Mouse (Mus musculus) embryonic facial prominence, embryonic 10.5 days (tissue): ENCODE measurements at regions not wholly inside any gene's neighbourhood (a gene's known extent, or its start where the extent isn't known, plus 50 kb on each side); places are given as distances from the start of the nearest gene placed in this dataset.

ENCODE experiments used
- DNase-seq: peaks from one replicate; pipeline ENCODE4 v3.0.0-alpha.2; 2017; ENCODE audit warnings: low spot score
- H3K27ac ChIP-seq: fragments of 300-500 bp; sonication (generic); replicated peaks from 2 replicates; pipeline ENCODE4 v1.5.1; 2016; ENCODE audit warnings: mild to moderate bottlenecking
- H3K27me3 ChIP-seq: fragments of 300-500 bp; sonication (generic); replicated peaks from 2 replicates; pipeline ENCODE4 v1.6.1; 2016; ENCODE audit warnings: low read depth, mild to moderate bottlenecking; ENCODE audit not compliant: poor library complexity, severe bottlenecking
- H3K36me3 ChIP-seq: fragments of 300-500 bp; sonication (generic); replicated peaks from 2 replicates; pipeline ENCODE4 v1.6.1; 2016; ENCODE audit warnings: mild to moderate bottlenecking, moderate library complexity
- H3K4me1 ChIP-seq: fragments of 300-500 bp; sonication (generic); 2 replicates; pipeline ENCODE4 v1.6.1; 2016
- H3K4me3 ChIP-seq: fragments of 300-500 bp; sonication (generic); 2 replicates; pipeline ENCODE4 v1.5.1; 2016; ENCODE audit warnings: mild to moderate bottlenecking, moderate library complexity
- H3K9me3 ChIP-seq: fragments of 300-500 bp; sonication (generic); 2 replicates; pipeline ENCODE4 v1.6.1; 2016; ENCODE audit warnings: mild to moderate bottlenecking
- WGBS: fragments of 180-500 bp; shearing (Covaris S2); methylation state at CpG from one replicate; pipeline ENCODE4 v1.1.7; 2016; 5-methylcytosine and 5-hydroxymethylcytosine counted together

DNA sequence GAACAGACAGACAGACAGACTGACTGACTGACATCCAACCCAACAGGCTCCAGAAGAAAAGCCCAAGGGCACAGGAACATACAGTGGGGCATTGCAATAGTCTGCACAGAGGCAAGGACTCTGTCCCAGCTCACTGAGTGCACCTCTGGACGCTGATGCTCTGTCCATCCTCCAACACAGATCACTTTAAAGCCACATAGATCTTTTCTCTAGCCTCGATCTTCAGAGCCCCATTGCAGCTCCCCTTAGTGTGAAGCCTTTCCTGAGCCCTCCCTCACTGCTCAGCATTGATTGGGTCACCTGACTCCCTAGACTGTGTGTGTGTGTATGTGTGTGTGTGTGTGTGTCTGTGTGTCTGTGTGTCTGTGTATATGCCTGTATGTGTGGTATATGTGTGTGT, 218.2 kb upstream of the Srrm4 start:
- H3K9me3 ChIP-seq: no peaks in the 10 kb centered on the region
- no peak for DNase-seq
- H3K27ac ChIP-seq: peak overlapping the region; percentile 72
- 42% methylated on average over 2 of the region's 2 CpGs for WGBS
- H3K4me3 ChIP-seq: no peak overlapping the region
- no peaks in the 10 kb centered on the region for H3K36me3 ChIP-seq
- peaks cover 12% of the 10 kb centered on the region; the same call in 1 of the 2 replicates for H3K4me1 ChIP-seq
- H3K27me3 ChIP-seq: no peaks in the 10 kb centered on the region

GRCm38 (mm10) chr5:116809001-116809759, 217.6 kb upstream of the Srrm4 start:
- H3K4me3 ChIP-seq: no peak overlapping the region
- WGBS: 25% methylated on average over 17 of the region's 17 CpGs
- no peaks in the 10 kb centered on the region for H3K36me3 ChIP-seq
- H3K27ac ChIP-seq: peak overlapping the region; percentile 72
- no peaks in the 10 kb centered on the region for H3K9me3 ChIP-seq
- DNase-seq: peak; percentile 62
- no peaks in the 10 kb centered on the region for H3K27me3 ChIP-seq
- H3K4me1 ChIP-seq: peaks cover 12% of the 10 kb centered on the region; the same call in 1 of the 2 replicates

DNA sequence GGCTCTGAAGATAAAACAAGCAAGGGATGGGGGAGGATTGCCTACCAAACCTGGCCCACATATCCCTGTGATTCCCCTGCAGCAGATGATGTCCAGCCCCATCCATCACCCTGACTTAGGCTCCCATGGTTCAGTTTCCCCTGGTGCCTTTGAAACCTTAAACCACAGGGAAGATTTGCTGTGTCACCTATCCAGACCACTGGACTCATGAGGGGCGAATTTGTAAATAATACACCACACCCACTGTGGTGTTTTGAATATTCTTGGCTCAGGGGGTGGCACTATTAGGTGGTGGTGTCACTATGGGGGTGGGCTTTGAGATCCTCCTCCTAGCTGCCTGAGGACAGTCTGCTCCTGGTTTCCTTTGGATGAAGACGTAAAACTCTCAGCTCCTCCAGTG, 205.8 kb upstream of the Srrm4 start:
- 57% methylated on average over 2 of the region's 2 CpGs for WGBS
- no peak for DNase-seq
- H3K27ac ChIP-seq: no peak overlapping the region

GRCm38 (mm10) chr5:116795169-116795568, 203.6 kb upstream of the Srrm4 start:
- no peaks in the 10 kb centered on the region for H3K9me3 ChIP-seq
- 71% methylated on average over 5 of the region's 5 CpGs for WGBS
- no peak for DNase-seq
- no peak overlapping the region for H3K27ac ChIP-seq
- H3K27me3 ChIP-seq: no peaks in the 10 kb centered on the region
- H3K36me3 ChIP-seq: no peaks in the 10 kb centered on the region
- no peak overlapping the region for H3K4me3 ChIP-seq
- 0 out of 2 replicates have a peak, but pooled peaks cover 3% of the 10 kb centered on the region for H3K4me1 ChIP-seq

More for the DNA sequence above, 205.8 kb upstream of the Srrm4 start:
- no peak overlapping the region for H3K4me3 ChIP-seq
- 0 out of 2 replicates have a peak, but pooled peaks cover 3% of the 10 kb centered on the region for H3K4me1 ChIP-seq
- H3K9me3 ChIP-seq: no peaks in the 10 kb centered on the region
- no peaks in the 10 kb centered on the region for H3K36me3 ChIP-seq
- no peaks in the 10 kb centered on the region for H3K27me3 ChIP-seq

GRCm38 (mm10) chr5:116790419-116790818, 198.8 kb upstream of the Srrm4 start:
- H3K27ac ChIP-seq: no peak overlapping the region
- H3K4me3 ChIP-seq: no peak overlapping the region
- WGBS: 79% methylated on average over 8 of the region's 8 CpGs

GRCm38 (mm10) chr5:116789859-116790258, 198.2 kb upstream of the Srrm4 start:
- no peak for DNase-seq
- no peaks in the 10 kb centered on the region for H3K27me3 ChIP-seq
- no peak overlapping the region for H3K4me3 ChIP-seq
- no peaks in the 10 kb centered on the region for H3K36me3 ChIP-seq
- no peak overlapping the region for H3K27ac ChIP-seq
- WGBS: 87% methylated on average over 9 of the region's 9 CpGs
- no peaks in the 10 kb centered on the region for H3K9me3 ChIP-seq
- no peaks in the 10 kb centered on the region for H3K4me1 ChIP-seq

More at GRCm38 (mm10) chr5:116790419-116790818, 198.8 kb upstream of the Srrm4 start:
- no peaks in the 10 kb centered on the region for H3K27me3 ChIP-seq
- no peaks in the 10 kb centered on the region for H3K36me3 ChIP-seq
- DNase-seq: no peak
- H3K9me3 ChIP-seq: no peaks in the 10 kb centered on the region
- no peaks in the 10 kb centered on the region for H3K4me1 ChIP-seq

GRCm38 (mm10) chr5:116776450-116776849, 184.8 kb upstream of the Srrm4 start:
- H3K9me3 ChIP-seq: no peaks in the 10 kb centered on the region
- no peak overlapping the region for H3K4me3 ChIP-seq
- 55% methylated on average over 2 of the region's 2 CpGs for WGBS
- no peak overlapping the region for H3K27ac ChIP-seq
- DNase-seq: no peak
- H3K27me3 ChIP-seq: no peaks in the 10 kb centered on the region
- H3K36me3 ChIP-seq: no peaks in the 10 kb centered on the region
- H3K4me1 ChIP-seq: no peaks in the 10 kb centered on the region

DNA sequence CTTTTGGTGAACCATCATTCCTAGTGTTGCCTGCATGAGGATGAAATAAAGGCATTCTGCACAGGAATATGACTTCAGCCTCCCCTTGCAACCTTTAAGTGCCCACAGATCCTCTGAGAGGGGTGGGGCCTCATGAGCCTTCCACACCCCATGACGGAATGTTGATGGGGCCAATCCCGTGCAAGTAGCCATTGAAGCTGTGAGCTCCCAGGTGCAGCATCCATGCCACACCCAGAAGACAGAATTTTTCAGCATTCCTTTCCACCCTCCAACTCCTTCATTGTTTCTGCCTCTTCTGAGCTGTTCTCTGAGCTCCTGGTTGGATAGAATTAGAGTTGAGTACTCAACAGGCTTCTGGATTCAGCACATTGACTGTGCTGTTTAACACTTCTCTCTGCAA, 174.6 kb upstream of the Srrm4 start:
- Histone ChIP-seq H3K4me3 (no peak overlapping the region), H3K27me3 (no peaks in the 10 kb centered on the region), H3K9me3 (peaks cover 15% of the 10 kb centered on the region; the same call in 1 of the 2 replicates), H3K4me1 (no peaks in the 10 kb centered on the region), H3K27ac (no peak overlapping the region), H3K36me3 (no peaks in the 10 kb centered on the region)
- no peak for DNase-seq
- 78% methylated on average over 2 of the region's 2 CpGs for WGBS

GRCm38 (mm10) chr5:116761323-116761722, 169.7 kb upstream of the Srrm4 start:
- Histone ChIP-seq H3K4me3 (no peak overlapping the region), H3K4me1 (no peaks in the 10 kb centered on the region), H3K9me3 (peaks cover 15% of the 10 kb centered on the region; the same call in 1 of the 2 replicates), H3K36me3 (no peaks in the 10 kb centered on the region), H3K27me3 (no peaks in the 10 kb centered on the region), H3K27ac (no peak overlapping the region)
- WGBS: 90% methylated on average over 6 of the region's 6 CpGs
- DNase-seq: no peak

- no peak overlapping the region for H3K4me3 ChIP-seq
- peak; percentile 9 for DNase-seq
- no peak overlapping the region for H3K27ac ChIP-seq
- H3K4me1 ChIP-seq: no peaks in the 10 kb centered on the region
- no peaks in the 10 kb centered on the region for H3K36me3 ChIP-seq
- H3K27me3 ChIP-seq: no peaks in the 10 kb centered on the region
- WGBS: 86% methylated on average over 14 of the region's 14 CpGs
- peaks cover 1% of the 10 kb centered on the region; the same call in 1 of the 2 replicates for H3K9me3 ChIP-seq
These were observed 167.1 kb upstream of the Srrm4 start for GRCm38 (mm10) chr5:116758687-116759086.

GRCm38 (mm10) chr5:116752941-116753340, 161.3 kb upstream of the Srrm4 start:
- Histone ChIP-seq H3K36me3 (no peaks in the 10 kb centered on the region), H3K4me3 (no peak overlapping the region), H3K9me3 (no peaks in the 10 kb centered on the region), H3K27me3 (no peaks in the 10 kb centered on the region), H3K27ac (no peak overlapping the region), H3K4me1 (no peaks in the 10 kb centered on the region)
- no peak for DNase-seq
- WGBS: 79% methylated on average over 2 of the region's 2 CpGs

DNA sequence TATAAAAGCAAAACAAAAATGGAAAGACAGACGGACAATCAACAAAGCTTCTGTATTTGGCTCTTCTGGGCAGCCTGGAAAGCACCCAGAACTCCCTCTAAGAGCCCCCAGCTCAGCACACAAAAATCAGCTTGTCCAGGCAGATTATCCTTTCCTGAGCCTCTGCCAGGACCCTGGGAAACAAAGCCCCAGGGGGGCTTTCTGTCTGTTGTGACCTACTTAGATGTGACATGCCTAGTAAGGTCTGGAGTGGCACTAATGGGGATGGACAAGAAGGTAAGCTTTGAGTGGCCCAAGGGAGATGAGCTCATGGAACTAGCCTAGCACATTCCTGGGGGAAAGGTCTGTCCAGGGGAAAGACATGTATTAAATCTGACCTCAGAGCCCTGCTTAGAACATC, 160.5 kb upstream of the Srrm4 start:
- Histone ChIP-seq H3K27me3 (no peaks in the 10 kb centered on the region), H3K27ac (no peak overlapping the region), H3K4me1 (no peaks in the 10 kb centered on the region), H3K36me3 (no peaks in the 10 kb centered on the region), H3K9me3 (no peaks in the 10 kb centered on the region), H3K4me3 (no peak overlapping the region)
- WGBS: 67% methylated on average over 1 of the region's 1 CpGs
- no peak for DNase-seq

DNA sequence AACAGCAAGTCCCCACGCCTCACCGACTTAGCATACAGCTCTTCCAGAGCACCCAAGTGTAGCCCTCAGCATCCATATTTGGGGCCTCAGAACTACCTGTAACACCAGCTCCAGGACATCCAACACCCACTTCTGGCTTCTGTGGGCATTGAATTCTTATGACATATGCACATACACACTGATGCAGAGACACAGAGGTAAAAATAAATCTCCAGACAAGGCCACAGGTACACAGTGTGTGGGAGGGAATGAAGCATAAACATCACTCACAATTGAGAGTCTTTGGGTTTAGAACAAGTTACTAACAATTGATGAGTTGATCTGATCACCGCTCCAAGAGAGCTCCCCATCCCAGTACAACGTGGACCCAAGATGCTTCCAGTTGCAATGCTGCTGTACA, 154.2 kb upstream of the Srrm4 start:
- H3K27me3 ChIP-seq: no peaks in the 10 kb centered on the region
- no peak overlapping the region for H3K4me3 ChIP-seq
- 90% methylated on average over 4 of the region's 4 CpGs for WGBS

More for the DNA sequence above, 154.2 kb upstream of the Srrm4 start:
- H3K27ac ChIP-seq: no peak overlapping the region
- no peaks in the 10 kb centered on the region for H3K9me3 ChIP-seq
- H3K4me1 ChIP-seq: 0 out of 2 replicates have a peak, but pooled peaks cover 5% of the 10 kb centered on the region
- no peak for DNase-seq
- H3K36me3 ChIP-seq: no peaks in the 10 kb centered on the region
